Mouse (Mus musculus): ENCODE results near the gene Yeats4. TPM values are rescaled to one million over a fixed set of nuclear protein-coding genes. Genes with fewer than 3 reads are reported as not detected.

The Yeats4 gene
- total and polyA plus RNA-seq, 3 experiments: 50.3 to 133 (median 110) TPM

GRCm38 (mm10) chr10:117234825-117235224, 10.5 kb upstream of the Yeats4 start:
- in situ Hi-C loops (cut with MboI; ENCODE audit: low pct_ligation_motif_present, low pct_unique_long_range_greater_than_20kb, low sequenced_read_pairs): no loop called here
- Histone ChIP-seq H3K36me3 (replicated peaks in 1 of 2; ENCODE audit: control insufficient read depth in 1 of 2, insufficient read depth in 1 of 2, low read length in 1 of 2) (no peaks in the 10 kb centered on the region), H3K27me3 (replicated peaks) (no peaks in the 10 kb centered on the region), H3K9me3 (replicated peaks; ENCODE audit: low read length) (no peaks in the 10 kb centered on the region), H3K4me1 (ENCODE audit: control insufficient read depth in 1 of 2, insufficient read depth in 2 of 2) (no peaks in the 10 kb centered on the region), H3K4me3 (replicated peaks in 1 of 3; ENCODE audit: low read depth in 2 of 3, low read length in 2 of 3, poor library complexity in 1 of 3) (no peak overlapping the region), H3K4me2 (ENCODE audit: insufficient read depth, low read depth, poor library complexity, severe bottlenecking) (no peak overlapping the region), H3K79me2 (replicated peaks; ENCODE audit: control insufficient read depth, extremely low read depth, insufficient read depth, poor library complexity, severe bottlenecking) (no peaks in the 10 kb centered on the region), H3K27ac (ENCODE audit: insufficient read depth, low read depth) (no peak overlapping the region), H3K9ac (ENCODE audit: insufficient read depth, low read depth) (no peak overlapping the region)
- TF ChIP-seq ETS1 (conservative IDR thresholded peaks at IDR 0.05; ENCODE audit: low read depth, low read length): no peak
- no peak for TF ChIP-seq CTCF (conservative IDR thresholded peaks at IDR 0.05 in 1 of 2, IDR thresholded peaks at IDR 0.05 in 1 of 2; ENCODE audit: low read depth in 2 of 2, low read length in 2 of 2)
- no peak for TF ChIP-seq EP300 (IDR thresholded peaks at IDR 0.05; ENCODE audit: low read length)
- no peak for TF ChIP-seq ZC3H11A (IDR thresholded peaks at IDR 0.05; ENCODE audit: low read depth, low read length)
- TF ChIP-seq E2F4 (IDR thresholded peaks at IDR 0.05; ENCODE audit: insufficient replicate concordance, low read depth, low read length): no peak
- TF ChIP-seq NRF1 (IDR thresholded peaks at IDR 0.05; ENCODE audit: low read depth, low read length): no peak
- TF ChIP-seq USF1 (IDR thresholded peaks at IDR 0.05; ENCODE audit: low read depth, low read length): no peak
- no peak for TF ChIP-seq JUND (conservative IDR thresholded peaks at IDR 0.05; ENCODE audit: low read depth, low read length)
- TF ChIP-seq RAD21 (IDR thresholded peaks at IDR 0.05; ENCODE audit: low read depth, low read length): no peak
- TF ChIP-seq MAFK (IDR thresholded peaks at IDR 0.05; ENCODE audit: insufficient replicate concordance, low read length): no peak
- no peak for TF ChIP-seq SMC3 (IDR thresholded peaks at IDR 0.05; ENCODE audit: low read depth, low read length)
- no peak for TF ChIP-seq MXI1 (IDR thresholded peaks at IDR 0.05; ENCODE audit: low read depth, low read length)
- TF ChIP-seq RCOR1 (conservative IDR thresholded peaks at IDR 0.05; ENCODE audit: low read depth, low read length): no peak
- no peak for TF ChIP-seq HCFC1 (IDR thresholded peaks at IDR 0.05; ENCODE audit: low read depth, low read length)
- TF ChIP-seq PAX5 (IDR thresholded peaks at IDR 0.05; ENCODE audit: low read length): no peak
- no peak for TF ChIP-seq CHD2 (IDR thresholded peaks at IDR 0.05; ENCODE audit: low read length)
- no peak for TF ChIP-seq BHLHE40 (IDR thresholded peaks at IDR 0.05; ENCODE audit: low read depth, low read length)
- no peak for TF ChIP-seq MAX (IDR thresholded peaks at IDR 0.05; ENCODE audit: low read length)
- no peak for TF ChIP-seq JUN (IDR thresholded peaks at IDR 0.05; ENCODE audit: insufficient read depth, low read depth, low read length)
- no peak for TF ChIP-seq ZKSCAN1 (IDR thresholded peaks at IDR 0.05; ENCODE audit: borderline replicate concordance, low read depth, low read length)
- no peak for DNase-seq (ENCODE audit: extremely low read depth)
- dilution Hi-C loops (cut with MboI; ENCODE audit: extremely low pct_ligation_motif_present, extremely low pct_unique_long_range_greater_than_20kb, low sequenced_read_pairs): no loop called here

GRCm38 (mm10) chr10:117229826-117230225, 5.5 kb upstream of the Yeats4 start:
- no peaks in the 10 kb centered on the region for H3K27me3 ChIP-seq (replicated peaks)
- TF ChIP-seq ZNF384 (IDR thresholded peaks at IDR 0.05; ENCODE audit: low read depth, low read length): no peak
- no peak for TF ChIP-seq MAZ (IDR thresholded peaks at IDR 0.05; ENCODE audit: low read depth, low read length)
- 0 out of 2 replicates have a peak, but pooled peaks have one; percentile 31 for TF ChIP-seq NRF1 (IDR thresholded peaks at IDR 0.05; ENCODE audit: low read depth, low read length)
- no peak for TF ChIP-seq JUND (conservative IDR thresholded peaks at IDR 0.05; ENCODE audit: low read depth, low read length)
- no peak overlapping the region for H3K9ac ChIP-seq (ENCODE audit: insufficient read depth, low read depth)
- peaks cover 0 to 10% of the 10 kb centered on the region in 2 experiments; a peak in 2 of 4 replicates for H3K4me1 ChIP-seq (ENCODE audit: control insufficient read depth in 1 of 2, insufficient read depth in 2 of 2)
- in situ Hi-C loops (cut with MboI; ENCODE audit: low pct_ligation_motif_present, low pct_unique_long_range_greater_than_20kb, low sequenced_read_pairs): no loop called here
- dilution Hi-C loops (cut with MboI; ENCODE audit: extremely low pct_ligation_motif_present, extremely low pct_unique_long_range_greater_than_20kb, low sequenced_read_pairs): no loop called here
- H3K79me2 ChIP-seq (replicated peaks; ENCODE audit: control insufficient read depth, extremely low read depth, insufficient read depth, poor library complexity, severe bottlenecking): no peaks in the 10 kb centered on the region
- H3K27ac ChIP-seq (ENCODE audit: insufficient read depth, low read depth): no peak overlapping the region
- H3K4me3 ChIP-seq (replicated peaks in 1 of 3; ENCODE audit: low read depth in 2 of 3, low read length in 2 of 3, poor library complexity in 1 of 3): no peak overlapping the region
- DNase-seq (ENCODE audit: extremely low read depth): no peak
- no peaks in the 10 kb centered on the region for H3K36me3 ChIP-seq (replicated peaks in 1 of 2; ENCODE audit: control insufficient read depth in 1 of 2, insufficient read depth in 1 of 2, low read length in 1 of 2)
- no peak overlapping the region for H3K4me2 ChIP-seq (ENCODE audit: insufficient read depth, low read depth, poor library complexity, severe bottlenecking)
- H3K9me3 ChIP-seq (replicated peaks; ENCODE audit: low read length): no peaks in the 10 kb centered on the region
